Comparison of ENCODE assay signal across 8 mouse cellular contexts in genomic region chr2:128816916-128817315, GRCm38 (mm10). TPM values are rescaled to one million over a fixed set of nuclear protein-coding genes. Genes with fewer than 3 reads are reported as not detected.
DNase-seq lines count a peak whose midpoint lies in the region; ATAC-seq and TF ChIP-seq lines count a peak whose summit lies in the region.

No protein-coding gene starts in this region.

- no peak for DNase-seq in lung, postnatal 0 days (ENCODE audit: low spot score)
- no peak for DNase-seq in lung, postnatal 10 days
- no peak for DNase-seq in forebrain, embryonic 14.5 days (ENCODE audit: low spot score)
- no peak for DNase-seq in frontal cortex, postnatal 36 days (ENCODE audit: low spot score in 2 of 2)
- DNase-seq in spleen, postnatal 14 days (ENCODE audit: low spot score in 2 of 2): no peak

- TF ChIP-seq CTCF in lung, postnatal 0 days (IDR thresholded peaks at IDR 0.05): no peak

- no peak for ATAC-seq in lung, postnatal 0 days
- ATAC-seq in forebrain, embryonic 14.5 days: no peak
- ATAC-seq in limb, embryonic 13.5 days (ENCODE audit: low FRiP score, low read depth): no peak
- no peak for ATAC-seq in stomach, embryonic 14.5 days (ENCODE audit: insufficient number of reproducible peaks, insufficient read depth, low FRiP score, low read depth)
- no peak for ATAC-seq in megakaryocyte progenitor cell, adult 5-6 weeks (replicated peaks; ENCODE audit: poor library complexity)

- H3K9ac ChIP-seq in lung, postnatal 0 days (replicated peaks; ENCODE audit: low read depth): no peak overlapping the region
- no peak overlapping the region for H3K9ac ChIP-seq in forebrain, embryonic 14.5 days (ENCODE audit: low read length)
- H3K9ac ChIP-seq in limb, embryonic 13.5 days: no peak overlapping the region
- H3K9ac ChIP-seq in stomach, embryonic 14.5 days (replicated peaks; ENCODE audit: low read depth, low read length): no peak overlapping the region

- H3K9me3 ChIP-seq in lung, postnatal 0 days (ENCODE audit: low read length): no peaks in the 10 kb centered on the region
- H3K9me3 ChIP-seq in forebrain, embryonic 14.5 days (replicated peaks; ENCODE audit: control insufficient read depth, low read length): no peaks in the 10 kb centered on the region
- no peaks in the 10 kb centered on the region for H3K9me3 ChIP-seq in limb, embryonic 13.5 days
- no peaks in the 10 kb centered on the region for H3K9me3 ChIP-seq in stomach, embryonic 14.5 days (ENCODE audit: control insufficient read depth, low read depth, low read length)

- H3K4me3 ChIP-seq in lung, postnatal 0 days (ENCODE audit: low read depth, low read length): no peak overlapping the region
- peak overlapping the region; percentile 56; the same call in 1 of the 2 replicates for H3K4me3 ChIP-seq in forebrain, embryonic 14.5 days (ENCODE audit: low read depth, low read length)
- peak overlapping the region; percentile 76 for H3K4me3 ChIP-seq in limb, embryonic 13.5 days
- H3K4me3 ChIP-seq in stomach, embryonic 14.5 days (ENCODE audit: low read depth, low read length): peak overlapping the region; percentile 78; the same call in 1 of the 2 replicates

- no peak for TF ChIP-seq EP300 in lung, postnatal 0 days (IDR thresholded peaks at IDR 0.05)

- no peaks in the 10 kb centered on the region; the same call in 1 of the 2 replicates for H3K4me1 ChIP-seq in lung, postnatal 0 days (ENCODE audit: insufficient read depth, low read depth, low read length)
- peaks cover 5% of the 10 kb centered on the region; the same call in 1 of the 2 replicates for H3K4me1 ChIP-seq in forebrain, embryonic 14.5 days (ENCODE audit: control insufficient read depth, insufficient read depth, low read length)
- peaks cover 19% of the 10 kb centered on the region for H3K4me1 ChIP-seq in limb, embryonic 13.5 days
- peaks cover 6% of the 10 kb centered on the region; the same call in 1 of the 2 replicates for H3K4me1 ChIP-seq in stomach, embryonic 14.5 days (ENCODE audit: control insufficient read depth, insufficient read depth, low read length)

- no peaks in the 10 kb centered on the region for H3K27me3 ChIP-seq in lung, postnatal 0 days (replicated peaks; ENCODE audit: insufficient read depth, low read length)
- H3K27me3 ChIP-seq in forebrain, embryonic 14.5 days (replicated peaks; ENCODE audit: control insufficient read depth, insufficient read depth, low read length): no peaks in the 10 kb centered on the region
- no peaks in the 10 kb centered on the region for H3K27me3 ChIP-seq in limb, embryonic 13.5 days
- H3K27me3 ChIP-seq in stomach, embryonic 14.5 days (ENCODE audit: control insufficient read depth, insufficient read depth, low read length): no peaks in the 10 kb centered on the region

- H3K27ac ChIP-seq in lung, postnatal 0 days (ENCODE audit: low read length): peak overlapping the region; percentile 85; the same call in 1 of the 2 replicates
- no peak overlapping the region for H3K27ac ChIP-seq in forebrain, embryonic 14.5 days (ENCODE audit: low read depth, low read length)
- peak overlapping the region; percentile 34; the same call in 1 of the 2 replicates for H3K27ac ChIP-seq in limb, embryonic 13.5 days
- no peak overlapping the region; the same call in 1 of the 2 replicates for H3K27ac ChIP-seq in stomach, embryonic 14.5 days (ENCODE audit: low read length)

- H3K4me2 ChIP-seq in lung, postnatal 0 days (replicated peaks; ENCODE audit: low read depth, low read length): peak overlapping the region; percentile 57; the same call in 1 of the 2 replicates
- H3K4me2 ChIP-seq in forebrain, embryonic 14.5 days (ENCODE audit: low read length): peak overlapping the region; percentile 72
- peak overlapping the region; percentile 85 for H3K4me2 ChIP-seq in limb, embryonic 13.5 days (replicated peaks)
- peak overlapping the region; percentile 51 for H3K4me2 ChIP-seq in stomach, embryonic 14.5 days (replicated peaks; ENCODE audit: low read depth, low read length)

- 38% methylated on average over 6 of the region's 6 CpGs for WGBS in lung, postnatal 0 days
- 35% methylated on average over 6 of the region's 6 CpGs for WGBS in forebrain, embryonic 14.5 days
- WGBS in limb, embryonic 13.5 days: 33% methylated on average over 6 of the region's 6 CpGs
- 50% methylated on average over 6 of the region's 6 CpGs for WGBS in stomach, embryonic 14.5 days

- H3K36me3 ChIP-seq in lung, postnatal 0 days (ENCODE audit: insufficient read depth, low read length): no peaks in the 10 kb centered on the region
- no peaks in the 10 kb centered on the region for H3K36me3 ChIP-seq in forebrain, embryonic 14.5 days (ENCODE audit: control insufficient read depth, insufficient read depth, low read length)
- no peaks in the 10 kb centered on the region for H3K36me3 ChIP-seq in limb, embryonic 13.5 days
- no peaks in the 10 kb centered on the region for H3K36me3 ChIP-seq in stomach, embryonic 14.5 days (ENCODE audit: control insufficient read depth, insufficient read depth, low read length)

RNA-seq across cellular contexts. Expression of gene Tmem87b, which starts 1.0 kb away (rescaled TPM):
- polyA plus RNA-seq in lung, postnatal 0 days (2015; fragmentation: Nextera tagmentation; extraction: Ambion mirVana): 40.0 and 40.3 TPM in 2 replicates
- 28.0 and 36.8 TPM in 2 replicates for polyA plus RNA-seq in forebrain, embryonic 14.5 days (2014; fragmentation: Nextera tagmentation; extraction: Ambion mirVana)
- polyA plus RNA-seq in limb, embryonic 13.5 days (2015; fragmentation: Nextera tagmentation; extraction: Ambion mirVana): 31.3 and 33.8 TPM in 2 replicates
- 37.5 and 38.0 TPM in 2 replicates for polyA plus RNA-seq in stomach, embryonic 14.5 days (2014; fragmentation: Nextera tagmentation; extraction: Ambion mirVana)
- total RNA-seq in megakaryocyte progenitor cell, adult 5-6 weeks (2015): 10.1 and 10.4 TPM in 2 replicates
- total RNA-seq in megakaryocyte progenitor cell, adult 5-6 weeks (2017): 19.4 and 24.2 TPM in 2 replicates

RNA-seq across cellular contexts. Expression of gene Fbln7, which starts 45.9 kb away (rescaled TPM):
- 0.64 and 0.89 TPM in 2 replicates for polyA plus RNA-seq in lung, postnatal 0 days (2015; fragmentation: Nextera tagmentation; extraction: Ambion mirVana)
- polyA plus RNA-seq in forebrain, embryonic 14.5 days (2014; fragmentation: Nextera tagmentation; extraction: Ambion mirVana): 1.5 and 2.0 TPM in 2 replicates
- 6.3 and 7.3 TPM in 2 replicates for polyA plus RNA-seq in limb, embryonic 13.5 days (2015; fragmentation: Nextera tagmentation; extraction: Ambion mirVana)
- 2.9 and 3.4 TPM in 2 replicates for polyA plus RNA-seq in stomach, embryonic 14.5 days (2014; fragmentation: Nextera tagmentation; extraction: Ambion mirVana)
- total RNA-seq in megakaryocyte progenitor cell, adult 5-6 weeks (2015): not detected in 2 replicates
- not detected in 2 replicates for total RNA-seq in megakaryocyte progenitor cell, adult 5-6 weeks (2017)

Comparison
In these comparisons a context has a peak if more than half of its experiments do, and no peak if none do; other contexts are left out.
1. H3K27ac ChIP-seq: peak in lung, postnatal 0 days (single experiment) and limb, embryonic 13.5 days (single experiment); none in forebrain, embryonic 14.5 days (single experiment) and stomach, embryonic 14.5 days (single experiment).
2. Peak in every context shown above with its lines, with median percentiles within 50 percentile points of each other: H3K4me2 ChIP-seq.